Mouse (Mus musculus) hindbrain, embryonic 12.5 days (tissue): ENCODE data around the gene Srms. TPM values are rescaled to one million over a fixed set of nuclear protein-coding genes. Genes with fewer than 3 reads are reported as not detected.

Source experiments
- ATAC-seq: fragments of 200-750 bp; cut with Nextera tagmentation; 2 replicates; pipeline ENCODE4 v1.8.0; 2017; ENCODE audit warnings: moderate TSS enrichment; ENCODE audit not compliant: low FRiP score
- H3K27ac ChIP-seq: fragments of 300-500 bp; sonication (generic); 2 replicates; pipeline ENCODE4 v1.5.1; 2016; ENCODE audit warnings: mild to moderate bottlenecking
- H3K27me3 ChIP-seq: fragments of 300-500 bp; sonication (generic); 2 replicates; pipeline ENCODE4 v1.6.1; 2016; ENCODE audit warnings: mild to moderate bottlenecking
- H3K36me3 ChIP-seq: fragments of 300-500 bp; sonication (generic); 2 replicates; pipeline ENCODE4 v1.6.1; 2016; ENCODE audit warnings: mild to moderate bottlenecking
- H3K4me1 ChIP-seq: fragments of 300-500 bp; sonication (generic); 2 replicates; pipeline ENCODE4 v1.6.1; 2016
- H3K4me2 ChIP-seq: fragments of 300-500 bp; sonication (generic); replicated peaks from 2 replicates; pipeline ENCODE4 v1.6.1; 2016; ENCODE audit warnings: mild to moderate bottlenecking
- H3K4me3 ChIP-seq: fragments of 300-500 bp; sonication (generic); 2 replicates; pipeline ENCODE4 v1.5.1; 2016; ENCODE audit warnings: mild to moderate bottlenecking
- H3K9ac ChIP-seq: fragments of 300-500 bp; sonication (generic); 2 replicates; pipeline ENCODE4 v1.6.1; 2016; ENCODE audit warnings: mild to moderate bottlenecking, moderate library complexity
- H3K9me3 ChIP-seq: fragments of 300-500 bp; sonication (generic); replicated peaks from 2 replicates; pipeline ENCODE4 v1.6.1; 2016; ENCODE audit warnings: mild to moderate bottlenecking
- WGBS: fragments of 180-500 bp; shearing (Covaris S2); methylation state at CpG from one replicate; pipeline ENCODE4 v1.1.7; 2016; 5-methylcytosine and 5-hydroxymethylcytosine counted together
- polyA plus RNA-seq: library from polyadenylated mRNA; unstranded; fragments of >200 nt; fragmentation: Nextera tagmentation; extraction: Ambion mirVana; gene quantifications from 2 replicates; pipeline ENCODE4 v1.2.1, GENCODE M21; 2016

Gene Srms
- polyA plus RNA-seq = 0.08 TPM in 1 of 2 replicates, not detected in the other

- Histone ChIP-seq H3K36me3 (no peaks in the 10 kb centered on the region), H3K27me3 (peaks cover 53% of the 10 kb centered on the region), H3K27ac (no peak within 1 kb of the TSS), H3K9ac (no peak within 1 kb of the TSS), H3K4me1 (peaks cover 10% of the 10 kb centered on the region), H3K4me3 (peak within 1 kb of the TSS; percentile 22), H3K9me3 (no peaks in the 10 kb centered on the region), H3K4me2 (peak within 1 kb of the TSS; percentile 45)
- WGBS = 2% methylated on average over 17 of the region's 17 CpGs
- ATAC-seq = no peak; the same call in 1 of the 2 replicates
Measured at GRCm38 (mm10) chr2:181213021-181213445, at the start of gene Srms. Gene Srms, minus strand, starts transcription at chr2:181213185.

- Histone ChIP-seq H3K27me3 (no peaks in the 10 kb centered on the region), H3K9me3 (no peaks in the 10 kb centered on the region), H3K27ac (no peak overlapping the region), H3K9ac (no peak overlapping the region), H3K4me2 (no peak overlapping the region), H3K4me1 (no peaks in the 10 kb centered on the region), H3K36me3 (peaks cover 68% of the 10 kb centered on the region), H3K4me3 (no peak overlapping the region)
- no peak for ATAC-seq
- 82% methylated on average over 1 of the region's 1 CpGs for WGBS
Measured at GRCm38 (mm10) chr2:181253248-181253647, 40.3 kb upstream of the Srms start.

GRCm38 (mm10) chr2:181251841-181252240 is 38.9 kb upstream of the Srms start:
- H3K9me3 ChIP-seq = no peaks in the 10 kb centered on the region
- H3K4me1 ChIP-seq = no peaks in the 10 kb centered on the region
- no peak overlapping the region for H3K4me3 ChIP-seq
- no peaks in the 10 kb centered on the region for H3K27me3 ChIP-seq
- ATAC-seq = no peak
- no peak overlapping the region for H3K4me2 ChIP-seq
- H3K36me3 ChIP-seq = peaks cover 56% of the 10 kb centered on the region
- no peak overlapping the region for H3K27ac ChIP-seq
- WGBS = 93% methylated on average over 1 of the region's 1 CpGs
- H3K9ac ChIP-seq = no peak overlapping the region

GRCm38 (mm10) chr2:181249217-181249616 is 36.2 kb upstream of the Srms start:
- Histone ChIP-seq H3K27me3 (no peaks in the 10 kb centered on the region), H3K27ac (no peak overlapping the region), H3K9ac (no peak overlapping the region), H3K36me3 (peaks cover 34% of the 10 kb centered on the region), H3K9me3 (no peaks in the 10 kb centered on the region), H3K4me2 (no peak overlapping the region), H3K4me1 (no peaks in the 10 kb centered on the region), H3K4me3 (no peak overlapping the region)
- 87% methylated on average over 10 of the region's 10 CpGs for WGBS
- ATAC-seq = no peak

- Histone ChIP-seq H3K4me3 (no peak overlapping the region), H3K4me2 (no peak overlapping the region), H3K36me3 (no peaks in the 10 kb centered on the region), H3K9me3 (no peaks in the 10 kb centered on the region), H3K27me3 (no peaks in the 10 kb centered on the region), H3K27ac (no peak overlapping the region), H3K4me1 (0 out of 2 replicates have a peak, but pooled peaks cover 4% of the 10 kb centered on the region), H3K9ac (no peak overlapping the region)
- 34% methylated on average over 2 of the region's 2 CpGs for WGBS
- ATAC-seq = no peak
Measured at GRCm38 (mm10) chr2:181245031-181245430, 32.0 kb upstream of the Srms start.

GRCm38 (mm10) chr2:181243706-181244394 is 30.9 kb upstream of the Srms start:
- Histone ChIP-seq H3K36me3 (no peaks in the 10 kb centered on the region), H3K27me3 (no peaks in the 10 kb centered on the region), H3K4me3 (no peak overlapping the region), H3K4me2 (no peak overlapping the region), H3K4me1 (0 out of 2 replicates have a peak, but pooled peaks cover 4% of the 10 kb centered on the region), H3K9ac (no peak overlapping the region), H3K9me3 (no peaks in the 10 kb centered on the region), H3K27ac (no peak overlapping the region)
- WGBS = 28% methylated on average over 11 of the region's 11 CpGs
- ATAC-seq = no peak

GRCm38 (mm10) chr2:181242314-181242665 is 29.3 kb upstream of the Srms start:
- H3K4me1 ChIP-seq = 0 out of 2 replicates have a peak, but pooled peaks cover 4% of the 10 kb centered on the region
- H3K27me3 ChIP-seq = no peaks in the 10 kb centered on the region
- H3K4me3 ChIP-seq = peak overlapping the region; percentile 29; the same call in 1 of the 2 replicates
- no peak overlapping the region for H3K27ac ChIP-seq
- peak overlapping the region; percentile 47 for H3K4me2 ChIP-seq
- no peak overlapping the region for H3K9ac ChIP-seq
- WGBS = 69% methylated on average over 3 of the region's 3 CpGs
- no peaks in the 10 kb centered on the region for H3K9me3 ChIP-seq
- no peaks in the 10 kb centered on the region for H3K36me3 ChIP-seq
- ATAC-seq = no peak

- H3K4me2 ChIP-seq = peak within 1 kb of the TSS; percentile 47
- H3K9ac ChIP-seq = 0 out of 2 replicates have a peak within 1 kb of the TSS, but pooled peaks have one; percentile 23
- no peaks in the 10 kb centered on the region for H3K27me3 ChIP-seq
- no peak for ATAC-seq
- peak within 1 kb of the TSS; percentile 29 for H3K4me3 ChIP-seq
- H3K4me1 ChIP-seq = 0 out of 2 replicates have a peak, but pooled peaks cover 4% of the 10 kb centered on the region
- 14% methylated on average over 16 of the region's 16 CpGs for WGBS
- no peaks in the 10 kb centered on the region for H3K9me3 ChIP-seq
- H3K36me3 ChIP-seq = no peaks in the 10 kb centered on the region
- H3K27ac ChIP-seq = no peak within 1 kb of the TSS
Measured at GRCm38 (mm10) chr2:181241602-181242313, 28.8 kb upstream of the Srms start, which contains the start of gene Helz2. Gene Helz2, minus strand, starts transcription at chr2:181242027.

GRCm38 (mm10) chr2:181240806-181241440 is 27.9 kb upstream of the Srms start:
- H3K9me3 ChIP-seq = no peaks in the 10 kb centered on the region
- peak overlapping the region; percentile 47; the same call in 1 of the 2 replicates for H3K4me2 ChIP-seq
- WGBS = 91% methylated on average over 13 of the region's 13 CpGs
- H3K4me3 ChIP-seq = no peak overlapping the region
- no peaks in the 10 kb centered on the region for H3K36me3 ChIP-seq
- H3K27me3 ChIP-seq = no peaks in the 10 kb centered on the region
- no peak for ATAC-seq
- H3K9ac ChIP-seq = no peak overlapping the region
- H3K4me1 ChIP-seq = 0 out of 2 replicates have a peak, but pooled peaks cover 4% of the 10 kb centered on the region
- H3K27ac ChIP-seq = no peak overlapping the region

GRCm38 (mm10) chr2:181239261-181239660 is 26.3 kb upstream of the Srms start:
- Histone ChIP-seq H3K27me3 (no peaks in the 10 kb centered on the region), H3K4me1 (0 out of 2 replicates have a peak, but pooled peaks cover 4% of the 10 kb centered on the region), H3K27ac (no peak overlapping the region), H3K4me3 (no peak overlapping the region), H3K36me3 (no peaks in the 10 kb centered on the region), H3K9ac (no peak overlapping the region), H3K4me2 (no peak overlapping the region), H3K9me3 (no peaks in the 10 kb centered on the region)
- WGBS = 93% methylated on average over 9 of the region's 9 CpGs
- ATAC-seq = no peak

GRCm38 (mm10) chr2:181238861-181239260 is 25.9 kb upstream of the Srms start:
- H3K9me3 ChIP-seq = no peaks in the 10 kb centered on the region

GRCm38 (mm10) chr2:181238091-181238610 is 25.2 kb upstream of the Srms start:
- no peak overlapping the region for H3K27ac ChIP-seq
- 75% methylated on average over 10 of the region's 10 CpGs for WGBS
- H3K9ac ChIP-seq = no peak overlapping the region
- H3K4me3 ChIP-seq = no peak overlapping the region
- ATAC-seq = no peak
- H3K27me3 ChIP-seq = no peaks in the 10 kb centered on the region
- H3K4me2 ChIP-seq = no peak overlapping the region
- 0 out of 2 replicates have a peak, but pooled peaks cover 4% of the 10 kb centered on the region for H3K4me1 ChIP-seq
- H3K9me3 ChIP-seq = no peaks in the 10 kb centered on the region
- H3K36me3 ChIP-seq = no peaks in the 10 kb centered on the region

More at GRCm38 (mm10) chr2:181238861-181239260, 25.9 kb upstream of the Srms start:
- Histone ChIP-seq H3K9ac (no peak overlapping the region), H3K27me3 (no peaks in the 10 kb centered on the region), H3K4me2 (no peak overlapping the region), H3K27ac (no peak overlapping the region), H3K4me3 (no peak overlapping the region), H3K36me3 (no peaks in the 10 kb centered on the region), H3K4me1 (0 out of 2 replicates have a peak, but pooled peaks cover 4% of the 10 kb centered on the region)
- no peak for ATAC-seq
- WGBS = 68% methylated on average over 2 of the region's 2 CpGs
